Mouse (Mus musculus) mature B cell (primary cell): ENCODE measurements around the gene Tmprss6.

ENCODE experiments used
- in situ Hi-C: fragments of 300-500 bp; cut with MboI; formaldehyde crosslinking; loops from 2 replicates; pipeline ENCODE4 v1.14.3; 2019

Tmprss6 gene

GRCm38 (mm10) chr15:78482518-78482917 is 14.1 kb upstream of the Tmprss6 start:
- in situ Hi-C loops, result no loop called here

GRCm38 (mm10) chr15:78481448-78482000 is 13.1 kb upstream of the Tmprss6 start:
- in situ Hi-C loops, result no loop called here

GRCm38 (mm10) chr15:78480991-78481390 is 12.6 kb upstream of the Tmprss6 start:
- in situ Hi-C loops, result no loop called here

GRCm38 (mm10) chr15:78480111-78480510 is 11.7 kb upstream of the Tmprss6 start:
- in situ Hi-C loops, result no loop called here

- in situ Hi-C loops, result no loop called here
Observed at GRCm38 (mm10) chr15:78479470-78479869, 11.0 kb upstream of the Tmprss6 start.

- in situ Hi-C loops, result no loop called here
Observed at GRCm38 (mm10) chr15:78478073-78478472, 9.6 kb upstream of the Tmprss6 start.

DNA sequence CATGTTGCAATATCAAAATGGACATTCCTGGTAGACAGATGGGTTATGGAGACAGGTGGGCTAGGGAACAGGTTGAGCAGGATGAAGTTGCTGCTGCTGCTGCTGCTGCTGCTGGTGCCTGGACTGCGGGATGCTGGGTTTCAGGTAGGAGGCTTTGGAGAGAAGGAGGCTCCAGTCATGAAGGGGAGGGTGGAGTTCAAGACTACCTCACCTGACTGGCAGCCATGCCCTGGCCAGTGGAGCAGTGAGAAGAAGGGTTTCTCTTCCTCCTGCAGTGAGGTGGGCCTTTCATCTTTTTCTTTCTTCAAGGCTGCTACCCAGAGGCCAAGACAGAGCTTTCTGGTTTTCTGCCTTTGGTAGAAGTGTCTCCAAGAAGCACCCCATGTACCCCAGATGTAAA is 8.4 kb upstream of the Tmprss6 start:
- in situ Hi-C loops, result no loop called here

- in situ Hi-C loops, result no loop called here
Observed at GRCm38 (mm10) chr15:78475604-78476031, 7.2 kb upstream of the Tmprss6 start.

GRCm38 (mm10) chr15:78473442-78473841 is 5.0 kb upstream of the Tmprss6 start:
- in situ Hi-C loops, result no loop called here

DNA sequence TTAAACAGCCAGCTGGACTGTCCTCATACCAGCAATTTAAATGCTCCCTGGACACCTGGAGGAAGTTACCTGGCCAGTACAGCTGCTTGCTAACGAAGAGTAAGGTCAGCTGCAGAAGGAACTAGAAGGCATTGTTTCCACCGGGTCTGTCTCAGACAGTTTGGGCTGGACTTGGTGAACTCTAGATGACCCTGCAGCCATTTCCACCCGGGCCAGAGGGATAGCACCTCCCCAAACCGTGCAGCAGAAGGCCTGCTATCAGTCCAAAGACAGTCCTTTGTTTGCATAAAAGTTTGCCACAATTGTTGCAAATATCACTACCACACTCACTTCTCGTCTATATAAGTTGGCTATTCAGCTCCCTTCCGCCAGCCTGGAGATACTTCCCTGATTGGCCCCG is 3.5 kb upstream of the Tmprss6 start:
- in situ Hi-C loops, result no loop called here

DNA sequence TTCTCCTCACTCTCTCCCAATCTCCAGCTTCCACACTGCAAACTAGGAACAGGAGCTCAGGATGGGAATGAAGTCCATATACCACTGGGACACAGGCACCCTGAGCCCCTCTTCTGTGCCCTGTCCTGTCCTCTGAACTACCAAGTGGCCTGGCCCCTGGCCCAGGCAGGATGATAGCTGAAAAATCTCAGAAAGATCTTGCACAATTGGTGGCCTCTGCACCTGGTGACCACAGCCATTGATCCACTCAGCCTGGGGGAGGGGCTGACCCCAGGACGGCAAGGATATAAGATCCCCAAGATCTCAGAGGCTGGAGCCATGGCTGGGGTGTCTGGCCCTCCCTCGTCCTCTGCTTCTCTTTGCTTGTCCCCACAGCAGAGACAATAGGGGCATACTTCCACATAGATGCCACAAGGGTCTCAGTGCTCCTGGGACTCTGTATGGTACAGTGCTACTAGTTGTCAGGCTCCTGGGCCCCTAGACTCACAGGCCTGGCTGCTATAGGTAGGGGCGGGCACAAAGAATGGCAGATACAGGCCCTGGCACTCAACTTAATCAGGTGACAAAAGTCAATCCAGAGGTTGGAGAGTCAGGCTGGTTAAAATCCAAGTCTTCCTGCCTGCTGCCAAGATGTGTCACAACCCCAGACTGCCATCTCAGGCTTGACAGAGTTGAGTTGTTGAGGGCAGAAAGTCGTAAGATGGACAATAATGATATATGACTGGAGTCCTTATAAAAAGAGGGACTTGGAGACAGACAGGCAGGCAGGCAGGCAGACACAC is 2.3 kb upstream of the Tmprss6 start:
- in situ Hi-C loops, result no loop called here

DNA sequence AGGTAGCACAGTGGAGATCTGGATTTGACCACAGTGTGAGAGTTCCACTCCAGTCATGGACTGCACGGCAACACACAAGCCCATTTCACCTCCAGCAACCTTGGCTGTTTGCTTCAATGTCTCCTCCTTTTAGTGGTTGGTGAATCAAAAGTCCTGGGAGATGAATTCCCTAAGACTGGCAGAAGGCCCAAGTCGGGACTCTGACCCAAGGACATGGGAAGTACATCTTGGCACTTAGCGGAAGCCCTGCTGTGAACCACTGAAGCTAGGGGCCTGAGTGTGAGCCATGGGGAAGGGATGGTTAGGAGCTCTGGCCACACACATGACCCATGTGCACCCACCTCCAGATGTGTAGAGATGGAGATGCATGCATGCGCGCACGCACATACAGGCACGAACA is 864 bp downstream of the Tmprss6 start:
- in situ Hi-C loops, result no loop called here

- in situ Hi-C loops, result no loop called here
Observed at GRCm38 (mm10) chr15:78466809-78467208, 1.6 kb downstream of the Tmprss6 start.

DNA sequence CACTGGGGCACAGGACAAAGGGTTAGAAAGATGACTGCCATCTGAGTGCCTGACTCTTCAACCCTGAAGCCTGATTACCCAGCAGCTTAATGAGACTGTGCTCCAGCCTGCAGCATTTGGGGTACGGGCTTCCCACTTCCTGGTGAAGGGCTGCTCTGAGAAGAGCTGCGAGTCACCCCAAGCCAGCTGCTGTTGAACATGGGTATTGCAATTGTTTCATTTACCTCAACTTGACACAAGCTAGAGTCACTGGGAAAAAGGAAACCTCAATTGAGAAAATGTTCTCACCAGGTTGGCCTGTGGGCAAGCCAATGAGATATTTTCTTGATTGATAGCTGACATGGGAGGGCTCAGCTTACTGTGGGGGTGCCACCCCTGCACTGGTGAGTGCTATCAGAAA is 5.5 kb downstream of the Tmprss6 start:
- in situ Hi-C loops, result no loop called here

DNA sequence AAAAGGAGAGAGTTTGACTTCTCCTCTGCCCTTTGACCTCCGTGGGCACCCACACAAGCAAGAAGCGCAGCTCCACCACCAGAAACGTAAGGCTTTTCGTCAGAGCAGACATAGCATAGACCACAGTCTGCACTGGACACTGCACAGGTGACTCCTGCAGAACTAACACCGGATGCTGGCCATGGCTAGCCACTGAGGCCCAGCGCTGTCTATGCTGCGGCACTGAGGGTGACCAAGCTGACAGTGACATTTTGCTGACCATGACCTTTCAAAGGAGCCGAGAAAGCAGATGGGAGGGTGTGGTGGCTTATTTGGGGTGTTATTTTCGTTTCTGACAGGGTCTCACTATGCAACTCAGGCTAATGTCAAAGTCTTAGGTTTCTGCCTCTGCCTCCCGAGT is 11.2 kb downstream of the Tmprss6 start:
- in situ Hi-C loops, result no loop called here

- in situ Hi-C loops, result no loop called here
Observed at GRCm38 (mm10) chr15:78456051-78456450, 12.4 kb downstream of the Tmprss6 start.

- in situ Hi-C loops, result no loop called here
Observed at GRCm38 (mm10) chr15:78455168-78455567, 13.3 kb downstream of the Tmprss6 start.

GRCm38 (mm10) chr15:78452929-78453328 is 15.5 kb downstream of the Tmprss6 start:
- in situ Hi-C loops, result no loop called here

DNA sequence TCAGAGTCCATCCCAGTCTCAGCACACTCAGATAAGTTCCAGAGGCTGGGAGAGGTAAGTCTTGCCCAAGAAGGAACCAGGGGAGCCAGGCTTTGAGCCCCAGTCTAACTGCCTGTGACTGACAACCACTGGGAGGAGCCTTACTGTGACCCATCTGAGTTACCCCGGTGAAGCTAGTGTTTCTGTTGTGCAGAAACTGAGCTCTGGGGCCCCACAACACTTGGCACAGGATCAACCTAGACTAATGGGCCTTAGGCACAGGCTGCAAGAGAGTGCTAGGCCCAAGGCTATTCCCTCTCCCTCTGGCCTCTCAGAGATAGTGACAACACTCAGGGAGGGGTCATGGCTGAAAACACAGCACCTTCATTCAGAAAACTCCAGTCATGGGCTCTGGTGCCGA is 17.2 kb downstream of the Tmprss6 start:
- in situ Hi-C loops, result no loop called here

- in situ Hi-C loops, result no loop called here
Observed at GRCm38 (mm10) chr15:78450419-78450768, 18.0 kb downstream of the Tmprss6 start.

DNA sequence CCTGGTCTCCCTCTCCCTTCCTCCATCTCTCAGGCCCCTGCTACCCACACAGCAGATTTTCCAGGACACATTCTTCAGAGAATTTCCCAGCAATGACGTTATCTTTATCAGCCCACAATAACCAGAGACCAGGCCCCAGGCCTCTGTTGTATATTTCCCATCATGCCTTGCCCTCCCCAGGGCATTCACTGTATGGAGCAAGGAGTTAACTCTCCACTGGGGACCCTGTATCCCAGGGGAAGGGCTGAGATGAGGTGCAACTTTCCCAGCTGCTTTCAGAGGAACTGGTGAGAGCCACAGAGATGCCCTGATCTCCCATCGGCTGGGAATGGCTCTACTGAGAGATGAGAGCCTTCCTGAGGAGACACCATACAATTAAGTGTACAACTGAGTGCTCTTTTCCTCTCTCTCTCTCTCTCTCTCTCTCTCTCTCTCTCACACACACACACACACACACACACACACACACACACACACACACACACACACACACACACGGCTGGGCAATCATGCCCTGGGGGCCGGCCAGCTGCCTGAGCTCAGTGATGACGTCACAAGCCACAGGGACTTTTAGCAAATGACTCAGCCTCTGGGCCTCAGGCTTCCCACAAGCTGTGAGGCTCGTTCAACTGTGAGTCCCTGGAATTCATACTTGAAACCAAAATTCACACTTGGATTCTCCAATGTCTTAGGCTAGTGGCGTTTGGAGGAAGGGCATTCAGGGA is 18.6 kb downstream of the Tmprss6 start:
- in situ Hi-C loops, result loop anchor here (10.0 kb wide), 1 partner anchor 85 kb away; the partner anchor contains the start of gene C1qtnf6

GRCm38 (mm10) chr15:78449131-78449530 is 19.3 kb downstream of the Tmprss6 start:
- in situ Hi-C loops, result loop anchor here (10.0 kb wide), 1 partner anchor 86 kb away; the partner anchor contains the start of gene C1qtnf6
